Mouse (Mus musculus) heart, postnatal 0 days (tissue): Measurements from ENCODE around the gene 1700013G24Rik.

ENCODE experiments used
- CTCF ChIP-seq: IDR thresholded peaks from 2 replicates; pipeline ENCODE4 v1.5.1; 2016; ENCODE audit warnings: antibody characterized with exemption, control low read depth, low read depth
- EP300 ChIP-seq: IDR thresholded peaks from 2 replicates; pipeline ENCODE4 v1.6.1; 2016; ENCODE audit warnings: antibody characterized with exemption, low read depth

DNA sequence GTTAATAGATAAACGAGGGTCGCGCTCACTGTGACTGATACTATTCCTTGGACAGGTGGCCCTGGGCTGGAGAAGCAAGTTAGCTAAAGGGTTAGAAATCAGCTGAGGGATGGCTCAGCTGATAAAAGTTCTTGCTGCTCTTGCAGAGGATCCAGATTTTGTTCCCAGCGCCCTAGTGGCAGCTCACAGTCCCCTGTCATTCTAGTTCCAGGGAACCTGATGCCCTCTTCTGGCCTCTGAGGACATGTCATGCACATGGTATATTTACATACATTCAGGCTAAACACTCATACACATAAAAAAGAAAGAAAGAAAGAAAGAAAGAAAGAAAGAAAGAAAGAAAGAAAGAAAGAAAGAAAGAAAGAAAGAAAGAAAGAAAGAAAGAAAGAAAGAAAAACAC, 11.8 kb upstream of the 1700013G24Rik start:
- no peak for TF ChIP-seq CTCF
- TF ChIP-seq EP300, result no peak
